Mouse (Mus musculus): ENCODE measurements around the gene Megf8.

Megf8 gene

GRCm38 (mm10) chr7:25285511-25286238 lies 31.3 kb upstream of the Megf8 start:
- no peak for TF ChIP-seq GATA4 (IDR thresholded peaks at IDR 0.05; ENCODE audit: insufficient replicate concordance, low read length)

GRCm38 (mm10) chr7:25286989-25287388 lies 30.0 kb upstream of the Megf8 start:
- TF ChIP-seq GATA4 (IDR thresholded peaks at IDR 0.05; ENCODE audit: insufficient replicate concordance, low read length) = no peak

- no peak for TF ChIP-seq GATA4 (IDR thresholded peaks at IDR 0.05; ENCODE audit: insufficient replicate concordance, low read length)
Observed at GRCm38 (mm10) chr7:25288011-25288410, 29.0 kb upstream of the Megf8 start.

GRCm38 (mm10) chr7:25288721-25289120 lies 28.2 kb upstream of the Megf8 start:
- TF ChIP-seq GATA4 (IDR thresholded peaks at IDR 0.05; ENCODE audit: insufficient replicate concordance, low read length) = no peak

GRCm38 (mm10) chr7:25289925-25290324 lies 27.0 kb upstream of the Megf8 start:
- TF ChIP-seq GATA4 (IDR thresholded peaks at IDR 0.05; ENCODE audit: insufficient replicate concordance, low read length) = no peak

GRCm38 (mm10) chr7:25290463-25290862 lies 26.5 kb upstream of the Megf8 start:
- no peak for TF ChIP-seq GATA4 (IDR thresholded peaks at IDR 0.05; ENCODE audit: insufficient replicate concordance, low read length)

GRCm38 (mm10) chr7:25290911-25291310 lies 26.1 kb upstream of the Megf8 start:
- TF ChIP-seq GATA4 (IDR thresholded peaks at IDR 0.05; ENCODE audit: insufficient replicate concordance, low read length) = no peak

GRCm38 (mm10) chr7:25292107-25292506 lies 24.9 kb upstream of the Megf8 start:
- no peak for TF ChIP-seq GATA4 (IDR thresholded peaks at IDR 0.05; ENCODE audit: insufficient replicate concordance, low read length)

GRCm38 (mm10) chr7:25293191-25293739 lies 23.7 kb upstream of the Megf8 start:
- no peak for TF ChIP-seq GATA4 (IDR thresholded peaks at IDR 0.05; ENCODE audit: insufficient replicate concordance, low read length)

- TF ChIP-seq GATA4 (IDR thresholded peaks at IDR 0.05; ENCODE audit: insufficient replicate concordance, low read length) = no peak
Observed at GRCm38 (mm10) chr7:25294495-25294894, 22.5 kb upstream of the Megf8 start.

- no peak for TF ChIP-seq GATA4 (IDR thresholded peaks at IDR 0.05; ENCODE audit: insufficient replicate concordance, low read length)
Observed at GRCm38 (mm10) chr7:25294960-25295722, 21.8 kb upstream of the Megf8 start.

- TF ChIP-seq GATA4 (IDR thresholded peaks at IDR 0.05; ENCODE audit: insufficient replicate concordance, low read length) = no peak; the same call in 1 of the 2 replicates
Observed at GRCm38 (mm10) chr7:25296945-25297453, 20.0 kb upstream of the Megf8 start.

- no peak for TF ChIP-seq GATA4 (IDR thresholded peaks at IDR 0.05; ENCODE audit: insufficient replicate concordance, low read length)
Observed at GRCm38 (mm10) chr7:25297454-25298325, 19.3 kb upstream of the Megf8 start, which contains the start of gene Pafah1b3. Gene Pafah1b3 (minus strand): TSS chr7:25297986.

- no peak for TF ChIP-seq GATA4 (IDR thresholded peaks at IDR 0.05; ENCODE audit: insufficient replicate concordance, low read length)
Observed at GRCm38 (mm10) chr7:25301063-25301462, 15.9 kb upstream of the Megf8 start, which contains the start of gene Prr19. Gene Prr19 (plus strand): TSS chr7:25301411.

All from liver, adult (tissue).